Mouse (Mus musculus) kidney, adult 2 months (tissue): ENCODE data around the gene Rpl26. TPM values are rescaled to one million over a fixed set of nuclear protein-coding genes. Genes with fewer than 3 reads are reported as not detected.

Experiments
- DNase-seq: peaks from one replicate; pipeline ENCODE4 v3.0.0; 2021
- H3K27ac ChIP-seq: fragments of 200-500 bp; 2 replicates; pipeline ENCODE4 v1.5.1; 2012; ENCODE audit warnings: low read depth, low read length, control low read depth, inconsistent platforms; ENCODE audit not compliant: insufficient read depth
- H3K27me3 ChIP-seq: fragments of 200-500 bp; replicated peaks from 2 replicates; pipeline ENCODE4 v1.6.1; 2012; ENCODE audit warnings: mild to moderate bottlenecking, moderate library complexity, low read length, inconsistent platforms; ENCODE audit not compliant: control insufficient read depth, insufficient read depth
- H3K36me3 ChIP-seq: fragments of 200-500 bp; 2 replicates; pipeline ENCODE4 v1.6.1; 2012; ENCODE audit warnings: mild to moderate bottlenecking, moderate library complexity, low read length, inconsistent platforms; ENCODE audit not compliant: control insufficient read depth, insufficient read depth
- H3K4me1 ChIP-seq: fragments of 200-500 bp; 2 replicates; pipeline ENCODE4 v1.6.1; 2011; ENCODE audit warnings: low read length; ENCODE audit not compliant: control insufficient read depth, insufficient read depth
- H3K4me3 ChIP-seq: fragments of 200-500 bp; 2 replicates; pipeline ENCODE4 v1.5.1; 2011; ENCODE audit warnings: mild to moderate bottlenecking, low read depth, low read length, control low read depth; ENCODE audit not compliant: insufficient read depth
- CTCF ChIP-seq: fragments of 200-500 bp; conservative IDR thresholded peaks from 2 replicates; pipeline ENCODE4 v1.5.1; 2011; ENCODE audit warnings: low read depth, mild to moderate bottlenecking, control low read depth, low read length, moderate library complexity, mixed read lengths; ENCODE audit not compliant: insufficient read depth, insufficient read length
- POLR2A ChIP-seq: fragments of 200-500 bp; IDR thresholded peaks from one replicate; pipeline ENCODE4 v1.6.1; 2011; ENCODE audit warnings: low read depth, low read length, control low read depth
- WGBS: fragments of 180-500 bp; shearing (Covaris S2); methylation state at CpG from one replicate; pipeline ENCODE4 v1.1.7; 2018; 5-methylcytosine and 5-hydroxymethylcytosine counted together
- polyA plus RNA-seq: library from polyadenylated mRNA; depleted of rRNA; stranded (reverse); fragments of >200 nt; gene quantifications from 2 replicates; pipeline ENCODE4 v1.2.3, GENCODE M21; 2012; rRNA removed

The Rpl26 gene
- polyA plus RNA-seq: 1,040 and 1,128 TPM in 2 replicates

DNA sequence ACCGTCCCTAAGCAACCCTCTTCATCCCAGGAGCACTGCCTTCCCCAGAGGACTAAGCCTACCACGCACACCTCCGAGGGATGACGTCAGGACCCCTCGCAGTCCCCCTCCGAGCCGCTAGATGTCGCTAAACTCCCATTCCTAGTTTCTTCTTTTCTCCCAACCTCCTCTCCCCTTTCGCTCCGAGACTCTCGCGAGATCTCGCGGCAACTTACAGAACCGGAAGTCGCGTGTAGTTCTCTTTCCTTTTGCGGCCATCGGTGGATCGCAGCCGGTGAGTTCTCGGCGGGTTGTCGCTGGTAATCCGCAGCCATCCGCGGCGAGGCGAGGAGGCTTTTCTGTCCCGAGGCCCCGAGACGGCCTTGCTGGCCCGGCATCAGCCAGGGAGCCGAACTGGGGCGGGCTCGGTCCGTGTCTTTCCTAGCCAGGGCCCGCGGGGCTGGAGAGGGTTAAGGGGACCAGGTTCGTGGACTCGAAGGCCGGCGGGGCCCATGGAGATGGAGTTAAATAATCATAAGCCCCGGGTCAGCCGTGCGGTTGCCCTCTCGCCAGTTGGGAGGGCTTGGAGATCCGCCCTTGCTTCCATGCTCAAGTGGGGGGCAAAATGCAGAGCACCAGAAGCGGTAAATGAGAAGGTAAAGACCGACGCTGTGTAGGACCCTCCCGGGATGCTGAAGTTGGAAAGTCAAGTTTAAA is at the start of gene Rpl26:
Rpl26 (plus strand) TSS at position 233 of the 696 bp plus-strand sequence.
- Histone ChIP-seq H3K27ac (peak within 1 kb of the TSS; percentile 83), H3K4me3 (peak within 1 kb of the TSS; percentile 98), H3K36me3 (peaks cover 11% of the 10 kb centered on the region), H3K27me3 (no peaks in the 10 kb centered on the region), H3K4me1 (no peaks in the 10 kb centered on the region)
- peak; percentile 97; the same call in 1 of the 2 replicates for TF ChIP-seq CTCF
- peak; percentile 73 for TF ChIP-seq POLR2A
- WGBS: under 1% methylated on average over 52 of the region's 52 CpGs
- peak; percentile 99 for DNase-seq

- peaks cover 1% of the 10 kb centered on the region; the same call in 1 of the 2 replicates for H3K36me3 ChIP-seq
- H3K4me1 ChIP-seq: peaks cover 40% of the 10 kb centered on the region
- 2% methylated on average over 13 of the region's 13 CpGs for WGBS
- peak overlapping the region; percentile 80 for H3K4me3 ChIP-seq
- H3K27me3 ChIP-seq: no peaks in the 10 kb centered on the region; the same call in 1 of the 2 replicates
- H3K27ac ChIP-seq: peak overlapping the region; percentile 98
- TF ChIP-seq POLR2A (peak; percentile 3), CTCF (no peak)
- DNase-seq: peak; percentile 78
Measured at GRCm38 (mm10) chr11:68851644-68852485, 49.5 kb upstream of the Rpl26 start.

DNA sequence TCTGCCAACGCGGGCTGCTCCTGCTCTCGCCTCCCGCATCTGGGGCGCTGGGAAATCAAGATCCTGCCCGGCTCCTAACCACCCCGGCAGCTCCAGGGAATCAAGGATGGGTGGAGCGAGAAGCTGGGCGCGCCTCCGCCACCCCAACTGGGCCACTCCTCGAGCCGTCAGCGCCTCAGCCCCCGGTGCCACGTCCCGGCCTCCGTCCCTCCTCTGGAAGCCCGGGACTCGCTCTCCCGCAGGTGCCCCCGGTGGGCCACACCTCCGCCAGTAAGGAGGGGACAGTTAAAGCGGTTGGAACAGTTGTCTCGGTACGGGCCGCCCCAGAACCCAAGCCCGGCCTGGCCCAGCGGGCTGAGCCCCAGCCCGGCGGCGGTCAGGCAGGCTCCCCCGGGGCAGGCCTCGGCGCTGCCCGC is 48.9 kb upstream of the Rpl26 start:
- Histone ChIP-seq H3K27me3 (no peaks in the 10 kb centered on the region; the same call in 1 of the 2 replicates), H3K4me1 (peaks cover 37% of the 10 kb centered on the region), H3K4me3 (peak overlapping the region; percentile 80), H3K36me3 (no peaks in the 10 kb centered on the region; the same call in 1 of the 2 replicates), H3K27ac (peak overlapping the region; percentile 98)
- DNase-seq: peak; percentile 80
- WGBS: under 1% methylated on average over 34 of the region's 36 CpGs
- TF ChIP-seq CTCF (no peak), POLR2A (no peak)

DNA sequence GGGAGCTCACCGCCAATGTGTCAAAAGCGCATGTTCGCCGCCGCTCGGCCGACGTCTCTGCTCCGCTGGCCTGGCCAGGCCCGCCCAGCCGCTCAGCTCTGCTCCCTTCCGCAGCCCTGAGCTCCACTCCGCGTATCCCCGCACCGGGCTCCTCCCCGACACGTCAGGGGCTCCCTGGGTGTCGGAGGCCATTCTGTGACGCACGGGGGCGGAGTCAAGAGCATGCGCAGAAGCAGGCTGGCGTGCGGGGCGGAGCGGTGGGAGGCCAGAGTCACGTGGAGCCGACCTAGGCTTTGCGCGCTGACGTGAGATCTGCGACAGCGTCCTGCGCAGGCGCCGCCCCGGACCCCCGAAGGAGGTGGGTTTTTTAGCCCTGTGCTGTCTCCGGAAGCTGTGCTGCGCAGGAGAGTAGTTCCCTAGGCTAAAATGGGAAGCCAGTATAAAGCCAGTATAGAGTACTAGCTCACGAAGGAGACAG is 48.4 kb upstream of the Rpl26 start:
- WGBS: 1% methylated on average over 41 of the region's 42 CpGs
- DNase-seq: peak; percentile 100

DNA sequence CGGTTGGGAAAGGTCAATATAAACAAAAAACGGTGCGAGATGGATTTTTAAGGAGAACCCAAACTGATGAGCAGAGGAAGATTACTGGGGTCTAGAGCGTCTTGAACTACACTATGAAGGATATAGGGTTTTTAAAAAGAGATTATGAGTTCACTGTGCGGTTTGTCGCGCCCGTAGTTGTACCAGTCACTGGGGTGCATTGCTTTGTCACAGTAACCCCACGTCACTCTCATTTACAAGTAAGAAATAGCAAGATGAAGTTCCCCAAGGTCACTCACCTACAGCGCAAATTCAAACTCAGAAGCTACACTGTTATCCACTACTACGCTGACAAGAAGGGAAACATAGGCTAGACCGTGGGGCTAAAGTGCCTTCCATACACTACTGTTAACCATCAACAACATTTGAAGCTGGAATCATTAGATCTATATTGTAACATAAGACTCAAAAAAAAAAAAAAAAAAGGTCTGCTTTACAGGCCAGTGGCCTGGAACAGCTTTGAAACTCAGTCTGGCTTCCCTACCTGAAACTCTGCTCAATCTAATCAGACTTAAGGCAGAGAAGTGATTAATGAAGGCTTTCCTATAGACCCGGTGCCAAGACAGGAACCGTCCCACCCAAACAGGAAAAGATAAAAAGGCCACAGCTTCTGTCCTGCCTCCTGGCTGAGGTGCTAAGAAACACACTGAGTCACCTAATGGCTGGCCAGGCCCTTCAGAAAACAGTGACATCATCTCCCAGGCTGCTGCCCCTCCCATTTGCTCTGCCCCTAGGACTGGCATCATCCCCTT is 47.6 kb upstream of the Rpl26 start:
- DNase-seq: peak; percentile 88
- H3K4me3 ChIP-seq: peak overlapping the region; percentile 52
- H3K27ac ChIP-seq: peak overlapping the region; percentile 88
- peaks cover 28% of the 10 kb centered on the region for H3K4me1 ChIP-seq
- WGBS: 22% methylated on average over 14 of the region's 14 CpGs
- no peaks in the 10 kb centered on the region; the same call in 1 of the 2 replicates for H3K36me3 ChIP-seq
- H3K27me3 ChIP-seq: no peaks in the 10 kb centered on the region
- TF ChIP-seq POLR2A (no peak), CTCF (no peak)

More for the DNA sequence above, 48.4 kb upstream of the Rpl26 start:
- Histone ChIP-seq H3K4me1 (peaks cover 33% of the 10 kb centered on the region), H3K36me3 (no peaks in the 10 kb centered on the region; the same call in 1 of the 2 replicates), H3K27ac (peak overlapping the region; percentile 98), H3K27me3 (no peaks in the 10 kb centered on the region), H3K4me3 (peak overlapping the region; percentile 80)
- TF ChIP-seq CTCF (no peak), POLR2A (peak; percentile 94)

DNA sequence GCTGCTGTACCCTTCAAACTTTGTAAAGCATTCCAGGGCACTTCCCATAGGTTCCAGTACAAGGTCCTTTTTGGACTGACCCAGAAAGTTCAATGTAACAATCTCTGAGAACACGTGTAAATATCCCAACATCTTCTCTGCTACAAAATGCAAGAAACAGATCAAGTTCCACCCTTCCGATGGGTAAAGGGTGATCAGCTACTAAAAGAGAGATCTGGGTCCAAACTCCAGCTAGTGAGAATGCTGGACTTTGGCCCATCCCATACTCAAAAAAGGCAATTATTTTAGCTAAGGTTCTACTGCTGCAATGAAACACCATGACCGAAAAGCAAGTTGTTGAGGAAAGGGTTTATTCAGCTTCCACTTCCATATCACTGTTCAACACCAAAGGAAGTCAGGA is 46.8 kb upstream of the Rpl26 start:
- TF ChIP-seq CTCF: no peak
- no peak for TF ChIP-seq POLR2A
- Histone ChIP-seq H3K4me3 (no peak overlapping the region), H3K27me3 (no peaks in the 10 kb centered on the region), H3K4me1 (peaks cover 21% of the 10 kb centered on the region), H3K27ac (peak overlapping the region; percentile 88), H3K36me3 (no peaks in the 10 kb centered on the region; the same call in 1 of the 2 replicates)
- WGBS: 58% methylated on average over 3 of the region's 3 CpGs
- peak; percentile 72 for DNase-seq
